8 mouse cellular contexts compared by ENCODE assay signal in the genomic region with DNA sequence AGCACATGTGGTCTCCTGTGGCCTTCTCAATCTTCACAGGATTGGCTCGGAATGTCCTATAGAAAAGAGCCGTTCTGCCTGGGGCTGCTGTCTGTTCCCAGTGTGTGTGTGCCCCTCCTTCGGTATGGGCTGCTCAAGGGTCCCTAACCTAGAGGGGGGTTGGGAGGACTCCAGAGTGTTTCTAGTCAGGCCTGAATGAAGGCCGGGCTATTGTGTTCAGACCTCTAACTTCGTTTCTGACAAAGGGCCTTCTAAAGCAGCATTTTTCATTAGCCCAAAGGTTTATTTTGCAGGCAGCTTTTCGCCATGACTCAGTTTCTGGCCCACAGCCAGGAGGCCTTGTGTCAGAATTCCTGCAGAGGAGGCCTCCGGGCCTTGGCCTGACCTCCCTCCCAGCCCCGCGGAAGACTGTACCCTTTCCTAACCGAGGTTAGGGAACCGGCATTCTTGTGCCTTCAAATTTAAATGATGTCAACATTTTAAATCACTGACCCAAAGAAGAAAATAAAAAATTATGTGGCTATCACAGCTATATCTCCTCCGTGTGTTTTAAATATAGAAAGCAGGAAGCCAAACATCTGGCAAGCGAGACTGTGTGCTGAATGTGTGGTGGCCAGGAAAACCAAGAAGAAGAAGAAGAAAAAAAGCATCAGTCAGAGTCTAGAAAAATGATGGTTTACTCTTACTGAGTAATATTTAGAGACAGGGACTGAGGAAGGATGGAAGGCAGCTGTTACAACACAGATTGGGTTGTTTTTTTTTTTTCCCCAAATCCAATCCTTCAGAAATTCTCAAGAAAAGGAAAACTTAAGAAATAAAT. TPM values are rescaled to one million over a fixed set of nuclear protein-coding genes. Genes with fewer than 3 reads are reported as not detected.
DNase-seq lines count a peak whose midpoint lies in the region; ATAC-seq and TF ChIP-seq lines count a peak whose summit lies in the region.

No protein-coding gene starts in this region.

- no peak for TF ChIP-seq CTCF in lung, postnatal 0 days (IDR thresholded peaks at IDR 0.05)

- no peak overlapping the region for H3K4me3 ChIP-seq in hindbrain, embryonic 13.5 days
- H3K4me3 ChIP-seq in lung, postnatal 0 days (ENCODE audit: low read depth, low read length) = no peak overlapping the region

- peak overlapping the region; percentile 69 for H3K27ac ChIP-seq in hindbrain, embryonic 13.5 days
- peak overlapping the region; percentile 94 for H3K27ac ChIP-seq in lung, postnatal 0 days (ENCODE audit: low read length)

- DNase-seq in Muller cell, postnatal 12 days (ENCODE audit: inconsistent ontology term) = peak; percentile 96
- DNase-seq in cerebellum, postnatal 10 days = peak; percentile 84 to 85
- peak; percentile 91 for DNase-seq in gastrocnemius, adult 18-20 months (ENCODE audit: low spot score)
- peak; percentile 49 to 63 for DNase-seq in layer of hippocampus, postnatal 14 days (ENCODE audit: low spot score in 2 of 2)
- DNase-seq in lung, postnatal 0 days (ENCODE audit: low spot score) = peak; percentile 94
- peak; percentile 30 for DNase-seq in retina, postnatal 7 days (ENCODE audit: low read depth, low spot score)
- DNase-seq in thymus, postnatal 10 days (ENCODE audit: low spot score in 2 of 2) = no peak

- H3K9ac ChIP-seq in hindbrain, embryonic 13.5 days = no peak overlapping the region
- H3K9ac ChIP-seq in lung, postnatal 0 days (replicated peaks; ENCODE audit: low read depth) = no peak overlapping the region; the same call in 1 of the 2 replicates

- no peaks in the 10 kb centered on the region for H3K36me3 ChIP-seq in hindbrain, embryonic 13.5 days
- no peaks in the 10 kb centered on the region for H3K36me3 ChIP-seq in lung, postnatal 0 days (ENCODE audit: insufficient read depth, low read length)

- no peaks in the 10 kb centered on the region for H3K9me3 ChIP-seq in hindbrain, embryonic 13.5 days
- H3K9me3 ChIP-seq in lung, postnatal 0 days (ENCODE audit: low read length) = no peaks in the 10 kb centered on the region

- 18% methylated on average over 13 of the region's 13 CpGs for WGBS in hindbrain, embryonic 13.5 days
- WGBS in lung, postnatal 0 days = 7% methylated on average over 13 of the region's 13 CpGs

- no peaks in the 10 kb centered on the region for H3K27me3 ChIP-seq in hindbrain, embryonic 13.5 days
- H3K27me3 ChIP-seq in lung, postnatal 0 days (replicated peaks; ENCODE audit: insufficient read depth, low read length) = no peaks in the 10 kb centered on the region

- H3K4me2 ChIP-seq in hindbrain, embryonic 13.5 days = no peak overlapping the region
- no peak overlapping the region for H3K4me2 ChIP-seq in lung, postnatal 0 days (replicated peaks; ENCODE audit: low read depth, low read length)

- H3K4me1 ChIP-seq in hindbrain, embryonic 13.5 days (replicated peaks) = peaks cover 8% of the 10 kb centered on the region
- H3K4me1 ChIP-seq in lung, postnatal 0 days (ENCODE audit: insufficient read depth, low read depth, low read length) = peaks cover 7% of the 10 kb centered on the region

- ATAC-seq in hindbrain, embryonic 13.5 days (ENCODE audit: low FRiP score) = peak; percentile 66; the same call in 1 of the 2 replicates
- ATAC-seq in lung, postnatal 0 days = peak; percentile 87

- peak; percentile 32; the same call in 1 of the 2 replicates for TF ChIP-seq EP300 in lung, postnatal 0 days (IDR thresholded peaks at IDR 0.05)

RNA-seq across cellular contexts. Expression of a gene that starts 53.0 kb away (rescaled TPM):
- total RNA-seq in gastrocnemius, adult 18-20 months (2021) = under 1 TPM; 0.31 to 0.41 TPM
- polyA plus RNA-seq in hindbrain, embryonic 13.5 days (2015; fragmentation: Nextera tagmentation; extraction: Ambion mirVana) = 3.6 and 4.4 TPM in 2 replicates
- total RNA-seq in layer of hippocampus, postnatal 14 days (2021) = 1 to 10 TPM; 1.0 to 2.2 TPM
- polyA plus RNA-seq in lung, postnatal 0 days (2015; fragmentation: Nextera tagmentation; extraction: Ambion mirVana) = 0.41 TPM in 1 of 2 replicates, not detected in the other

RNA-seq across cellular contexts. Expression of a gene that starts 53.1 kb away (rescaled TPM):
- total RNA-seq in gastrocnemius, adult 18-20 months (2021) = 1 to 10 TPM; 3.1 to 4.0 TPM
- 7.6 and 8.2 TPM in 2 replicates for polyA plus RNA-seq in hindbrain, embryonic 13.5 days (2015; fragmentation: Nextera tagmentation; extraction: Ambion mirVana)
- 10 to 100 TPM; 21.4 to 21.8 TPM for total RNA-seq in layer of hippocampus, postnatal 14 days (2021)
- 1.3 and 1.6 TPM in 2 replicates for polyA plus RNA-seq in lung, postnatal 0 days (2015; fragmentation: Nextera tagmentation; extraction: Ambion mirVana)

RNA-seq across cellular contexts. Expression of a gene that starts 59.1 kb away (rescaled TPM):
- total RNA-seq in gastrocnemius, adult 18-20 months (2021) = 1 to 10 TPM; 3.7 to 3.8 TPM
- polyA plus RNA-seq in hindbrain, embryonic 13.5 days (2015; fragmentation: Nextera tagmentation; extraction: Ambion mirVana) = 15.1 and 15.9 TPM in 2 replicates
- total RNA-seq in layer of hippocampus, postnatal 14 days (2021) = 10 to 100 TPM; 38.2 to 43.0 TPM
- 6.2 and 6.3 TPM in 2 replicates for polyA plus RNA-seq in lung, postnatal 0 days (2015; fragmentation: Nextera tagmentation; extraction: Ambion mirVana)

Comparison
In these comparisons a context has a peak if more than half of its experiments do, and no peak if none do; other contexts are left out.
1. DNase-seq: peak in Muller cell, postnatal 12 days (single experiment), cerebellum, postnatal 10 days (2 of 2), gastrocnemius, adult 18-20 months (single experiment), layer of hippocampus, postnatal 14 days (2 of 2), lung, postnatal 0 days (single experiment) and retina, postnatal 7 days (single experiment); none in thymus, postnatal 10 days (0 of 2).
2. RNA of a gene that starts 53.1 kb away (total RNA-seq): 21.4 to 21.8 TPM in layer of hippocampus, postnatal 14 days; 3.1 to 4.0 TPM in gastrocnemius, adult 18-20 months; every median in the first group is over 4 times any median in the second.
3. RNA of a gene that starts 59.1 kb away (total RNA-seq): 38.2 to 43.0 TPM in layer of hippocampus, postnatal 14 days; 3.7 to 3.8 TPM in gastrocnemius, adult 18-20 months; every median in the first group is over 4 times any median in the second.